Mouse (Mus musculus) lung, embryonic 14.5 days (tissue): ENCODE results near the gene Srpk2. TPM values are rescaled to one million over a fixed set of nuclear protein-coding genes. Genes with fewer than 3 reads are reported as not detected.
A peak's percentile ranks its signal among the peaks of the same experiment; 100 is the strongest.
"Not testable (repeated sequence)": the region's sequence is repeated elsewhere in the genome, so short reads cannot be mapped to it uniquely, and the experiment has no call there.

Experiments
- ATAC-seq: fragments of 200-750 bp; cut with Nextera tagmentation; 2 replicates; pipeline ENCODE4 v1.8.0; 2017; ENCODE audit warnings: mild to moderate bottlenecking, moderate TSS enrichment, moderate library complexity; ENCODE audit not compliant: insufficient read depth
- DNase-seq: peaks from one replicate; pipeline ENCODE4 v3.0.0-alpha.2; 2015
- H3K27ac ChIP-seq: fragments of 300-500 bp; sonication (generic); 2 replicates; pipeline ENCODE4 v1.5.1; 2014; ENCODE audit warnings: low read depth, mild to moderate bottlenecking, moderate library complexity
- H3K27me3 ChIP-seq: fragments of 300-500 bp; sonication (generic); 2 replicates; pipeline ENCODE4 v1.6.1; 2014; ENCODE audit warnings: low read length, control low read depth; ENCODE audit not compliant: insufficient read depth
- H3K36me3 ChIP-seq: fragments of 300-500 bp; sonication (generic); 2 replicates; pipeline ENCODE4 v1.6.1; 2014; ENCODE audit warnings: control low read depth; ENCODE audit not compliant: insufficient read depth
- H3K4me1 ChIP-seq: fragments of 300-500 bp; sonication (generic); 2 replicates; pipeline ENCODE4 v1.6.1; 2014; ENCODE audit warnings: antibody characterized with exemption, control low read depth; ENCODE audit not compliant: insufficient read depth
- H3K4me2 ChIP-seq: fragments of 300-500 bp; sonication (generic); 2 replicates; pipeline ENCODE4 v1.6.1; 2014; ENCODE audit warnings: mild to moderate bottlenecking
- H3K4me3 ChIP-seq: fragments of 300-500 bp; sonication (generic); 2 replicates; pipeline ENCODE4 v1.5.1; 2014; ENCODE audit warnings: low read depth, low read length
- H3K9ac ChIP-seq: fragments of 300-500 bp; sonication (generic); 2 replicates; pipeline ENCODE4 v1.6.1; 2014
- H3K9me3 ChIP-seq: fragments of 300-500 bp; sonication (generic); 2 replicates; pipeline ENCODE4 v1.6.1; 2016; ENCODE audit warnings: low read depth, low read length, control low read depth
- CTCF ChIP-seq: IDR thresholded peaks from 2 replicates; pipeline ENCODE4 v1.5.1; 2016; ENCODE audit warnings: antibody characterized with exemption, low read depth
- WGBS: fragments of 180-500 bp; shearing (Covaris S2); extraction: QIAGEN DNeasy Blood & Tissue Kit; methylation state at CpG from one replicate; pipeline ENCODE4 v1.1.7; 2014; 5-methylcytosine and 5-hydroxymethylcytosine counted together
- polyA plus RNA-seq: library from polyadenylated mRNA; unstranded; fragments of >200 nt; fragmentation: Nextera tagmentation; extraction: Ambion mirVana; gene quantifications from 2 replicates; pipeline ENCODE4 v1.2.1, GENCODE M21; 2014

Gene Srpk2
- polyA plus RNA-seq, 1 experiment from 2014 or later, result 49.2 TPM

GRCm38 (mm10) chr5:23566382-23566781, 118.0 kb downstream of the Srpk2 start:
- WGBS, result 88% methylated on average over 6 of the region's 6 CpGs
- no peak overlapping the region for H3K27ac ChIP-seq
- DNase-seq (no peak), ATAC-seq (no peak)
- H3K4me1 ChIP-seq, result no peaks in the 10 kb centered on the region
- no peak overlapping the region for H3K9ac ChIP-seq
- H3K4me3 ChIP-seq, result no peak overlapping the region
- H3K36me3 ChIP-seq, result peaks cover 8% of the 10 kb centered on the region; the same call in 1 of the 2 replicates
- no peak for TF ChIP-seq CTCF
- no peak overlapping the region for H3K4me2 ChIP-seq
- no peaks in the 10 kb centered on the region for H3K27me3 ChIP-seq
- H3K9me3 ChIP-seq, result no peaks in the 10 kb centered on the region

- Histone ChIP-seq H3K27me3 (no peaks in the 10 kb centered on the region), H3K4me3 (no peak overlapping the region), H3K9me3 (no peaks in the 10 kb centered on the region), H3K27ac (no peak overlapping the region), H3K4me1 (no peaks in the 10 kb centered on the region), H3K36me3 (peaks cover 4% of the 10 kb centered on the region; the same call in 1 of the 2 replicates), H3K4me2 (no peak overlapping the region), H3K9ac (no peak overlapping the region)
- DNase-seq, result no peak
- ATAC-seq, result no peak
- no peak for TF ChIP-seq CTCF
- WGBS, result 50% methylated on average over 4 of the region's 4 CpGs
These were observed 121.9 kb downstream of the Srpk2 start for GRCm38 (mm10) chr5:23562278-23563060.

DNA sequence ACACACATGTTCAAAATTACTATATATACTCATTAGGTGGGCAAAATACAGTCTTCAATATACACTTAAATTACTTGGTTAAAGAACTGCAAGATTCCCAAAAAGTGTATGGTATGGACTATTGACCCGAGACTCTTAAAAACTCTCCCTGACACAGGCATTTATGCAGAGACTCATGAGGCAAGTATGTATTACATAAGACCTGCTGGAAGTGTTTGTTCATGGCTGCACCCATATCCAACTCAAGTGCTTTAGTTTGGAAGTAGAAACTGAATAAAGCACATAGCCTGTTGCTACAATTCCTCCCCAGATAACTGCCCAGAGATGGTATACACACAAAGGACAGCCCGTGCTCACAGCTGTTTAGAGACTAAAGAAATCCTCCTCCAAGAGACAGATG, 123.2 kb downstream of the Srpk2 start:
- Histone ChIP-seq H3K4me2 (no peak overlapping the region), H3K27ac (no peak overlapping the region), H3K4me1 (no peaks in the 10 kb centered on the region; the same call in 1 of the 2 replicates), H3K4me3 (no peak overlapping the region), H3K9me3 (no peaks in the 10 kb centered on the region), H3K36me3 (peaks cover 4% of the 10 kb centered on the region; the same call in 1 of the 2 replicates), H3K9ac (no peak overlapping the region), H3K27me3 (no peaks in the 10 kb centered on the region)
- 68% methylated on average over 2 of the region's 2 CpGs for WGBS
- peak; percentile 13 for DNase-seq
- no peak for ATAC-seq
- TF ChIP-seq CTCF, result no peak

DNA sequence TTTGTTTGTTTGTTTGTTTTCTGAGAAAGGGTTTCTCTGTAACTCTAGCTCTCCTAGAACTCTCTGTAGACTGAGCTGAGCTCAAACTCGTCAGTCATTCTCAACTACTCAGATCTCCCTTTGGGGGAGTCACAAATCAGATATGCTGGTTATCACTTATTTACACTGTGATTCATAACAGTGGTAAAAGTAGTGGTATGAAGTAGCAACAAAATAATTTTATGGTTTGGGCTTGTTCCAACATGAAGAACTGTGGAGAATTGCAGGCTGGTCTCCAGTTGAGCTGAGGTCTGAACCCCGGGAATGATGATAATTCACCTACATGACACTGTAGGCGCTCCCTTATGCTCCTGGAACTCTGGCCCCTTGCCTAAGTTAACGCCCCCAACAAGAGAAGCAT, 124.2 kb downstream of the Srpk2 start:
- H3K4me2 ChIP-seq, result no peak overlapping the region
- peaks cover 4% of the 10 kb centered on the region; the same call in 1 of the 2 replicates for H3K36me3 ChIP-seq
- no peak overlapping the region for H3K9ac ChIP-seq
- H3K4me3 ChIP-seq, result no peak overlapping the region
- no peak overlapping the region for H3K27ac ChIP-seq
- no peak for TF ChIP-seq CTCF
- 79% methylated on average over 4 of the region's 4 CpGs for WGBS
- DNase-seq (no peak), ATAC-seq (no peak)
- H3K9me3 ChIP-seq, result no peaks in the 10 kb centered on the region
- no peaks in the 10 kb centered on the region; the same call in 1 of the 2 replicates for H3K4me1 ChIP-seq
- H3K27me3 ChIP-seq, result no peaks in the 10 kb centered on the region

- ATAC-seq (no peak; the same call in 1 of the 2 replicates), DNase-seq (peak; percentile 36)
- Histone ChIP-seq H3K36me3 (no peaks in the 10 kb centered on the region), H3K4me1 (peaks cover 4% of the 10 kb centered on the region; the same call in 1 of the 2 replicates), H3K9me3 (no peaks in the 10 kb centered on the region), H3K9ac (no peak overlapping the region), H3K4me2 (no peak overlapping the region), H3K27me3 (no peaks in the 10 kb centered on the region), H3K4me3 (no peak overlapping the region), H3K27ac (peak overlapping the region; percentile 42; the same call in 1 of the 2 replicates)
- TF ChIP-seq CTCF, result no peak
- 62% methylated on average over 7 of the region's 7 CpGs for WGBS
These were observed 128.2 kb downstream of the Srpk2 start for GRCm38 (mm10) chr5:23556007-23556770.

DNA sequence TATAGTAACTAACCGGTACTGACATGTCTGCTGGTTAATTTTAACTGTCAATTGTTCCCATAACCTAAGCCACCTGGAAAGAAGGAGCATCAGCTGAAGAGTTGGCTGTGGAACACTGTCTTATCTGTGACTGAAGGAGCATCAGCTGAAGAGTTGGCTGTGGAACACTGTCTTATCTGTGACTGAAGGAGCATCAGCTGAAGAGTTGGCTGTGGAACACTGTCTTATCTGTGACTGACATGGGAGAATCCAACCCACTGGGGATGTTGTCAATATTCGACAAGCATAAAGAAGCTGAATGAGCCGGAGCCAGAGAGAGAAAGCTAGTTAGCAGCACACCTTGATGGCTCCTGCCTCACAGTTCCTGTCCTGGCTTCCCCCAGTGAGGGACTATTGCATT, 131.1 kb downstream of the Srpk2 start:
- not testable (repeated sequence) for H3K4me2 ChIP-seq, DNase-seq, H3K4me1 ChIP-seq, ATAC-seq, H3K36me3 ChIP-seq, H3K27ac ChIP-seq, H3K9ac ChIP-seq, H3K27me3 ChIP-seq, H3K4me3 ChIP-seq, H3K9me3 ChIP-seq
- 63% methylated on average over 3 of the region's 3 CpGs for WGBS

DNA sequence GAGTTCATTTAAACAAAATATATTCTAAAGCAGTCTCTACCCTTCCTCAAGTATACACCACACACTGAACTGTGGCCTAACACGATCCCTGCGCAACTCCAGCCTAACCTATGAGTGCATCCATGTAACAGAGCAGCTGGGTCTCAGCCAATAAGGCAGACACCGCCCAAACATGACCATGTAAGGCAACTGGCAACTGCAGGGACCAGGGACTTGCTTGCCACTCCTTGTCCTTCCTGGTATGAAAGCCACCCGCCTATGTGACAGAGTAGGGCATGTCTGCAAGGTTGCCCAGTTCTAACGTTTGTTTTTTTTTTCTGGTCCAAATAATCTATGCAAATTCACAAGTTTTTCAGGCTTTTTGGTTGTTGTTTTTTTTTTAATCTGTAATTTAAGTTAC, 132.7 kb downstream of the Srpk2 start:
- Histone ChIP-seq H3K36me3 (no peaks in the 10 kb centered on the region), H3K4me2 (no peak overlapping the region), H3K27ac (no peak overlapping the region), H3K9ac (no peak overlapping the region), H3K4me3 (no peak overlapping the region), H3K4me1 (peaks cover 4% of the 10 kb centered on the region; the same call in 1 of the 2 replicates), H3K9me3 (no peaks in the 10 kb centered on the region), H3K27me3 (no peaks in the 10 kb centered on the region)
- DNase-seq, result peak; percentile 21
- no peak for TF ChIP-seq CTCF
- 72% methylated on average over 5 of the region's 5 CpGs for WGBS
- no peak for ATAC-seq
